Mouse (Mus musculus): Measurements from ENCODE around the gene Tnp1. TPM values are rescaled to one million over a fixed set of nuclear protein-coding genes. Genes with fewer than 3 reads are reported as not detected.

The Tnp1 gene
- polyA plus RNA-seq, 1 experiment from 2014 or later = not detected

GRCm38 (mm10) chr1:72994751-72995528 lies 20.8 kb downstream of the Tnp1 start:
- Histone ChIP-seq H3K27me3 (no peaks in the 10 kb centered on the region), H3K9ac (no peak overlapping the region), H3K27ac (no peak overlapping the region), H3K9me3 (no peaks in the 10 kb centered on the region), H3K4me1 (no peaks in the 10 kb centered on the region), H3K4me2 (no peak overlapping the region), H3K4me3 (replicated peaks) (no peak overlapping the region), H3K36me3 (replicated peaks) (no peaks in the 10 kb centered on the region)
- 88% methylated on average over 5 of the region's 5 CpGs for WGBS
- ATAC-seq (ENCODE audit: low FRiP score) = no peak

GRCm38 (mm10) chr1:72992944-72993464 lies 22.7 kb downstream of the Tnp1 start:
- H3K4me3 ChIP-seq (replicated peaks) = no peak overlapping the region
- WGBS = 83% methylated on average over 2 of the region's 2 CpGs
- H3K27me3 ChIP-seq = no peaks in the 10 kb centered on the region
- no peak for ATAC-seq (ENCODE audit: low FRiP score)
- no peaks in the 10 kb centered on the region for H3K4me1 ChIP-seq
- H3K4me2 ChIP-seq = no peak overlapping the region
- no peaks in the 10 kb centered on the region for H3K36me3 ChIP-seq (replicated peaks)
- H3K9me3 ChIP-seq = no peaks in the 10 kb centered on the region
- H3K9ac ChIP-seq = no peak overlapping the region
- H3K27ac ChIP-seq = no peak overlapping the region

- Histone ChIP-seq H3K4me2 (no peak overlapping the region), H3K4me3 (replicated peaks) (no peak overlapping the region), H3K36me3 (replicated peaks) (no peaks in the 10 kb centered on the region), H3K9ac (no peak overlapping the region), H3K4me1 (no peaks in the 10 kb centered on the region), H3K9me3 (no peaks in the 10 kb centered on the region), H3K27ac (no peak overlapping the region), H3K27me3 (no peaks in the 10 kb centered on the region)
- 75% methylated on average over 2 of the region's 2 CpGs for WGBS
- no peak for ATAC-seq (ENCODE audit: low FRiP score)
Measured at GRCm38 (mm10) chr1:72992209-72992608, 23.5 kb downstream of the Tnp1 start.

GRCm38 (mm10) chr1:72988904-72989303 lies 26.8 kb downstream of the Tnp1 start:
- H3K4me2 ChIP-seq = no peak overlapping the region
- 90% methylated on average over 3 of the region's 3 CpGs for whole genome bisulfite sequencing

GRCm38 (mm10) chr1:72986715-72987114 lies 29.0 kb downstream of the Tnp1 start:
- Histone ChIP-seq H3K9me3 (no peaks in the 10 kb centered on the region), H3K36me3 (replicated peaks) (no peaks in the 10 kb centered on the region), H3K4me3 (replicated peaks) (no peak overlapping the region), H3K27ac (no peak overlapping the region), H3K4me1 (no peaks in the 10 kb centered on the region), H3K27me3 (no peaks in the 10 kb centered on the region), H3K4me2 (no peak overlapping the region), H3K9ac (no peak overlapping the region)
- WGBS = 78% methylated on average over 4 of the region's 4 CpGs
- ATAC-seq (ENCODE audit: low FRiP score) = no peak

More at GRCm38 (mm10) chr1:72988904-72989303, 26.8 kb downstream of the Tnp1 start:
- Histone ChIP-seq H3K9ac (no peak overlapping the region), H3K9me3 (no peaks in the 10 kb centered on the region), H3K36me3 (replicated peaks) (no peaks in the 10 kb centered on the region), H3K4me1 (no peaks in the 10 kb centered on the region), H3K27me3 (no peaks in the 10 kb centered on the region), H3K4me3 (replicated peaks) (no peak overlapping the region), H3K27ac (no peak overlapping the region)
- no peak for ATAC-seq (ENCODE audit: low FRiP score)

GRCm38 (mm10) chr1:72978956-72979355 lies 36.8 kb downstream of the Tnp1 start:
- Histone ChIP-seq H3K4me2 (no peak overlapping the region), H3K36me3 (replicated peaks) (no peaks in the 10 kb centered on the region), H3K4me1 (no peaks in the 10 kb centered on the region), H3K27me3 (no peaks in the 10 kb centered on the region), H3K9ac (no peak overlapping the region), H3K4me3 (replicated peaks) (no peak overlapping the region), H3K9me3 (no peaks in the 10 kb centered on the region), H3K27ac (no peak overlapping the region)
- 76% methylated on average over 9 of the region's 9 CpGs for WGBS
- no peak for ATAC-seq (ENCODE audit: low FRiP score)

- Histone ChIP-seq H3K9ac (no peak overlapping the region), H3K36me3 (replicated peaks) (no peaks in the 10 kb centered on the region), H3K4me2 (no peak overlapping the region), H3K27ac (no peak overlapping the region), H3K27me3 (no peaks in the 10 kb centered on the region), H3K4me3 (replicated peaks) (no peak overlapping the region), H3K4me1 (peaks cover 5% of the 10 kb centered on the region), H3K9me3 (no peaks in the 10 kb centered on the region)
- ATAC-seq (ENCODE audit: low FRiP score) = no peak
Measured at GRCm38 (mm10) chr1:72974226-72974625, 41.5 kb downstream of the Tnp1 start.

- Histone ChIP-seq H3K27ac (no peak overlapping the region), H3K4me2 (no peak overlapping the region), H3K27me3 (no peaks in the 10 kb centered on the region), H3K4me3 (replicated peaks) (no peak overlapping the region), H3K9me3 (no peaks in the 10 kb centered on the region), H3K36me3 (replicated peaks) (no peaks in the 10 kb centered on the region), H3K9ac (no peak overlapping the region), H3K4me1 (peaks cover 8% of the 10 kb centered on the region)
- WGBS = 95% methylated on average over 9 of the region's 9 CpGs
- no peak for ATAC-seq (ENCODE audit: low FRiP score)
Measured at GRCm38 (mm10) chr1:72970461-72970860, 45.2 kb downstream of the Tnp1 start.

GRCm38 (mm10) chr1:72969113-72969812 lies 46.4 kb downstream of the Tnp1 start:
- no peak overlapping the region for H3K27ac ChIP-seq
- no peak overlapping the region for H3K4me3 ChIP-seq (replicated peaks)
- H3K27me3 ChIP-seq = no peaks in the 10 kb centered on the region
- no peak overlapping the region for H3K9ac ChIP-seq
- H3K9me3 ChIP-seq = no peaks in the 10 kb centered on the region
- H3K4me1 ChIP-seq = peaks cover 8% of the 10 kb centered on the region
- no peak overlapping the region for H3K4me2 ChIP-seq
- no peak for ATAC-seq (ENCODE audit: low FRiP score)
- no peaks in the 10 kb centered on the region for H3K36me3 ChIP-seq (replicated peaks)
- WGBS = 54% methylated on average over 10 of the region's 10 CpGs

GRCm38 (mm10) chr1:72966423-72966822 lies 49.3 kb downstream of the Tnp1 start:
- Histone ChIP-seq H3K4me1 (peaks cover 16% of the 10 kb centered on the region), H3K27ac (no peak overlapping the region), H3K36me3 (replicated peaks) (no peaks in the 10 kb centered on the region), H3K9ac (no peak overlapping the region), H3K4me3 (replicated peaks) (no peak overlapping the region), H3K4me2 (no peak overlapping the region), H3K27me3 (no peaks in the 10 kb centered on the region), H3K9me3 (no peaks in the 10 kb centered on the region)
- no peak for ATAC-seq (ENCODE audit: low FRiP score)
- WGBS = 96% methylated on average over 4 of the region's 4 CpGs

Data from forebrain, embryonic 12.5 days (tissue).